In the genomic region with DNA sequence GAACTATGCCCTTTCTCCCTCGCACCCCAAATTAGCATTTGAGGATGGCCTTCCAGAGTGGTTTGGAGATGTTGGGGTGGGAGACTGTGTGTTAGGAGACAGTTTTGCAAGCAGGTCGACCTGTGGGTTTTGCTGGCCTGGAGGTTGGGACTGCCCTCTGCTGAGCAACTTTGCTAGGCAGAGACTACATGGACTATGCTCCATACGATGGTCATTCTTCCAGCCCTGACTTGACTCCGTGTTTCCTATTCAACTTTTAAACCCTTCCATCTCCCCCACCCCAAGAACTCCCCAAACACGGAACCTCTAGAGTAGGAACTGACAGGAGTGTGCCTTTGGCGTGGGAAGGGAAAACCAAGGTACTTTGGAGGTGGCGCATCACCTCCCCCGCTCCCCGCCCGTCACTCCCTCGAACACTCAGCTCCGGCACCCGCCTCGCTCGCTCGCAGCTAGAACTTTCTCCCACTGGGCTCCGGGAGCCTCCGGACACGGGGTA, we compare ENCODE assay signal across 8 mouse cellular contexts. TPM values are rescaled to one million over a fixed set of nuclear protein-coding genes. Genes with fewer than 3 reads are reported as not detected.
DNase-seq lines count a peak whose midpoint lies in the region; ATAC-seq and TF ChIP-seq lines count a peak whose summit lies in the region.

A gene (plus strand): TSS at position 439 of the 496 bp plus-strand sequence.

- no peaks in the 10 kb centered on the region for H3K4me1 ChIP-seq in kidney, adult 2 months (ENCODE audit: control insufficient read depth, insufficient read depth, low read length)
- H3K4me1 ChIP-seq in embryonic fibroblast, embryonic 13.5 days (ENCODE audit: control insufficient read depth, insufficient read depth, low read length) = no peaks in the 10 kb centered on the region

- H3K36me3 ChIP-seq in kidney, adult 2 months (ENCODE audit: control insufficient read depth, insufficient read depth, low read length) = no peaks in the 10 kb centered on the region

- H3K27me3 ChIP-seq in kidney, adult 2 months (replicated peaks; ENCODE audit: control insufficient read depth, insufficient read depth, low read length) = no peaks in the 10 kb centered on the region

- H3K4me3 ChIP-seq in kidney, adult 2 months (ENCODE audit: insufficient read depth, low read depth, low read length) = peak within 1 kb of the TSS; percentile 64
- peak within 1 kb of the TSS; percentile 30 for H3K4me3 ChIP-seq in embryonic fibroblast, embryonic 13.5 days (ENCODE audit: insufficient read depth, low read length)

- TF ChIP-seq CTCF in kidney, adult 2 months (conservative IDR thresholded peaks at IDR 0.05; ENCODE audit: insufficient read depth, insufficient read length, low read depth, low read length) = no peak; the same call in 1 of the 2 replicates
- TF ChIP-seq CTCF in embryonic fibroblast, embryonic 13.5 days (IDR thresholded peaks at IDR 0.05; ENCODE audit: borderline replicate concordance, insufficient read depth, low read length) = no peak

- DNase-seq in kidney, adult 2 months = peak; percentile 22
- DNase-seq in kidney, postnatal 10 days = no peak
- peak in 1 of 2 experiments; percentile 4 for DNase-seq in adrenal gland, adult 18-20 months (ENCODE audit: low spot score in 2 of 2)
- DNase-seq in heart, postnatal 10 days = no peak
- peak; percentile 10 to 12 for DNase-seq in left cerebral cortex, postnatal 36 days (ENCODE audit: low spot score in 2 of 2)
- DNase-seq in natural killer cell, adult 2 months (ENCODE audit: low spot score in 2 of 2) = no peak

- peak within 1 kb of the TSS; percentile 51; the same call in 1 of the 2 replicates for H3K27ac ChIP-seq in kidney, adult 2 months (ENCODE audit: insufficient read depth, low read depth, low read length)
- H3K27ac ChIP-seq in embryonic fibroblast, embryonic 13.5 days (ENCODE audit: insufficient read depth, low read length) = no peak within 1 kb of the TSS

- ATAC-seq in neutrophil, adult 5-6 weeks (ENCODE audit: extremely low read depth, insufficient number of reproducible peaks, low FRiP score, poor library complexity, severe bottlenecking) = no peak

- TF ChIP-seq POLR2A in kidney, adult 2 months (IDR thresholded peaks at IDR 0.05; ENCODE audit: low read depth, low read length) = no peak
- no peak for TF ChIP-seq POLR2A in embryonic fibroblast, embryonic 13.5 days (IDR thresholded peaks at IDR 0.05; ENCODE audit: low read depth, low read length)

- intact Hi-C loops in heart, postnatal 10 days (cut with DNase I) = no loop called here
- intact Hi-C loops in left cerebral cortex, postnatal 36 days (cut with DNase I) = no loop called here

- WGBS in kidney, adult 2 months = 3% methylated on average over 19 of the region's 19 CpGs

RNA-seq across cellular contexts. Expression of the gene that starts here (rescaled TPM):
- 11.2 and 11.3 TPM in 2 replicates for polyA plus RNA-seq in kidney, adult 2 months (2012; rRNA removed)
- total RNA-seq in adrenal gland, adult 18-20 months (2021) = 10 to 100 TPM; 14.4 to 28.2 TPM
- polyA plus RNA-seq in embryonic fibroblast, embryonic 13.5 days (2011; ENCODE audit: insufficient read length, low read depth, missing spikeins) = 10.2 and 13.7 TPM in 2 replicates
- 10 to 100 TPM; 30.9 to 34.0 TPM for total RNA-seq in heart, postnatal 10 days (2021)
- 10 to 100 TPM; 23.2 to 24.5 TPM for total RNA-seq in left cerebral cortex, postnatal 36 days (2021)
- 15.4 and 21.1 TPM in 2 replicates for total RNA-seq in neutrophil, adult 5-6 weeks (2017)

Comparison
In these comparisons a context has a peak if more than half of its experiments do, and no peak if none do; other contexts are left out.
1. DNase-seq: peak in kidney, adult 2 months (single experiment) and left cerebral cortex, postnatal 36 days (2 of 2); none in kidney, postnatal 10 days (single experiment), heart, postnatal 10 days (0 of 2) and natural killer cell, adult 2 months (0 of 2).